Mouse (Mus musculus): ENCODE data around the gene Atxn2. TPM values are rescaled to one million over a fixed set of nuclear protein-coding genes. Genes with fewer than 3 reads are reported as not detected.
A peak's percentile ranks its signal among the peaks of the same experiment; 100 is the strongest.

Gene Atxn2
- polyA plus RNA-seq, 1 experiment, result 42.8 TPM

- Histone ChIP-seq H3K9me3 (no peaks in the 10 kb centered on the region), H3K27me3 (replicated peaks) (no peaks in the 10 kb centered on the region), H3K4me3 (replicated peaks) (no peak overlapping the region), H3K4me1 (peaks cover 55% of the 10 kb centered on the region), H3K36me3 (replicated peaks; ENCODE audit: low read length) (peaks cover 94% of the 10 kb centered on the region)
- TF ChIP-seq FLI1 (IDR thresholded peaks at IDR 0.05; ENCODE audit: low read length) (no peak), GATA1 (IDR thresholded peaks at IDR 0.05; ENCODE audit: borderline replicate concordance, low read length) (no peak)
These were observed 46.8 kb downstream of the Atxn2 start for GRCm38 (mm10) chr5:121757900-121758299.

- peaks cover 59% of the 10 kb centered on the region for H3K4me1 ChIP-seq
- no peaks in the 10 kb centered on the region for H3K9me3 ChIP-seq
- peaks cover 94% of the 10 kb centered on the region for H3K36me3 ChIP-seq (replicated peaks; ENCODE audit: low read length)
- no peak for TF ChIP-seq GATA1 (IDR thresholded peaks at IDR 0.05; ENCODE audit: borderline replicate concordance, low read length)
- TF ChIP-seq FLI1 (IDR thresholded peaks at IDR 0.05; ENCODE audit: low read length), result no peak
- no peaks in the 10 kb centered on the region for H3K27me3 ChIP-seq (replicated peaks)
- no peak overlapping the region for H3K4me3 ChIP-seq (replicated peaks)
These were observed 47.2 kb downstream of the Atxn2 start for GRCm38 (mm10) chr5:121758341-121758740.

- peaks cover 92% of the 10 kb centered on the region for H3K36me3 ChIP-seq (replicated peaks; ENCODE audit: low read length)
- peak overlapping the region; percentile 6 for H3K4me3 ChIP-seq (replicated peaks)
- H3K4me1 ChIP-seq, result peaks cover 71% of the 10 kb centered on the region
- TF ChIP-seq FLI1 (IDR thresholded peaks at IDR 0.05; ENCODE audit: low read length), result no peak
- no peak for TF ChIP-seq GATA1 (IDR thresholded peaks at IDR 0.05; ENCODE audit: borderline replicate concordance, low read length)
- H3K27me3 ChIP-seq (replicated peaks), result no peaks in the 10 kb centered on the region
- H3K9me3 ChIP-seq, result no peaks in the 10 kb centered on the region
These were observed 48.8 kb downstream of the Atxn2 start for GRCm38 (mm10) chr5:121759921-121760320.

- Histone ChIP-seq H3K9me3 (no peaks in the 10 kb centered on the region), H3K27me3 (replicated peaks) (no peaks in the 10 kb centered on the region), H3K36me3 (replicated peaks; ENCODE audit: low read length) (peaks cover 91% of the 10 kb centered on the region), H3K4me3 (replicated peaks) (no peak overlapping the region), H3K4me1 (peaks cover 83% of the 10 kb centered on the region)
- no peak for TF ChIP-seq FLI1 (IDR thresholded peaks at IDR 0.05; ENCODE audit: low read length)
- TF ChIP-seq GATA1 (IDR thresholded peaks at IDR 0.05; ENCODE audit: borderline replicate concordance, low read length), result no peak
These were observed 50.3 kb downstream of the Atxn2 start for GRCm38 (mm10) chr5:121761459-121761858.

GRCm38 (mm10) chr5:121762949-121763348 lies 51.8 kb downstream of the Atxn2 start:
- no peak for TF ChIP-seq FLI1 (IDR thresholded peaks at IDR 0.05; ENCODE audit: low read length)
- H3K4me1 ChIP-seq, result peaks cover 84% of the 10 kb centered on the region
- H3K4me3 ChIP-seq (replicated peaks), result peak overlapping the region; percentile 23
- peaks cover 88% of the 10 kb centered on the region for H3K36me3 ChIP-seq (replicated peaks; ENCODE audit: low read length)
- no peaks in the 10 kb centered on the region for H3K9me3 ChIP-seq
- no peaks in the 10 kb centered on the region for H3K27me3 ChIP-seq (replicated peaks)

- Histone ChIP-seq H3K27me3 (replicated peaks) (no peaks in the 10 kb centered on the region), H3K4me1 (peaks cover 91% of the 10 kb centered on the region), H3K36me3 (replicated peaks; ENCODE audit: low read length) (peaks cover 90% of the 10 kb centered on the region), H3K4me3 (replicated peaks) (no peak overlapping the region), H3K9me3 (no peaks in the 10 kb centered on the region)
- TF ChIP-seq FLI1 (IDR thresholded peaks at IDR 0.05; ENCODE audit: low read length) (no peak), GATA1 (IDR thresholded peaks at IDR 0.05; ENCODE audit: borderline replicate concordance, low read length) (no peak)
These were observed 53.9 kb downstream of the Atxn2 start for GRCm38 (mm10) chr5:121765020-121765419.

GRCm38 (mm10) chr5:121766038-121766773 lies 55.1 kb downstream of the Atxn2 start:
- Histone ChIP-seq H3K9me3 (no peaks in the 10 kb centered on the region), H3K4me1 (peaks cover 95% of the 10 kb centered on the region), H3K4me3 (replicated peaks) (no peak overlapping the region), H3K36me3 (replicated peaks; ENCODE audit: low read length) (peaks cover 87% of the 10 kb centered on the region), H3K27me3 (replicated peaks) (no peaks in the 10 kb centered on the region)
- TF ChIP-seq FLI1 (IDR thresholded peaks at IDR 0.05; ENCODE audit: low read length) (no peak), GATA1 (IDR thresholded peaks at IDR 0.05; ENCODE audit: borderline replicate concordance, low read length) (no peak)

- Histone ChIP-seq H3K9me3 (no peaks in the 10 kb centered on the region), H3K4me3 (replicated peaks) (no peak overlapping the region), H3K4me1 (peaks cover 95% of the 10 kb centered on the region), H3K36me3 (replicated peaks; ENCODE audit: low read length) (peaks cover 87% of the 10 kb centered on the region), H3K27me3 (replicated peaks) (no peaks in the 10 kb centered on the region)
- TF ChIP-seq GATA1 (IDR thresholded peaks at IDR 0.05; ENCODE audit: borderline replicate concordance, low read length) (no peak), FLI1 (IDR thresholded peaks at IDR 0.05; ENCODE audit: low read length) (no peak)
These were observed 56.4 kb downstream of the Atxn2 start for GRCm38 (mm10) chr5:121767564-121767963.

GRCm38 (mm10) chr5:121769827-121770226 lies 58.7 kb downstream of the Atxn2 start:
- TF ChIP-seq GATA1 (IDR thresholded peaks at IDR 0.05; ENCODE audit: borderline replicate concordance, low read length), result no peak
- no peak for TF ChIP-seq FLI1 (IDR thresholded peaks at IDR 0.05; ENCODE audit: low read length)
- peaks cover 87% of the 10 kb centered on the region for H3K36me3 ChIP-seq (replicated peaks; ENCODE audit: low read length)
- H3K4me3 ChIP-seq (replicated peaks), result no peak overlapping the region
- H3K9me3 ChIP-seq, result no peaks in the 10 kb centered on the region
- no peaks in the 10 kb centered on the region for H3K27me3 ChIP-seq (replicated peaks)
- H3K4me1 ChIP-seq, result peaks cover 74% of the 10 kb centered on the region

GRCm38 (mm10) chr5:121771611-121772010 lies 60.5 kb downstream of the Atxn2 start:
- Histone ChIP-seq H3K4me3 (replicated peaks) (no peak overlapping the region), H3K27me3 (replicated peaks) (no peaks in the 10 kb centered on the region), H3K4me1 (peaks cover 69% of the 10 kb centered on the region), H3K36me3 (replicated peaks; ENCODE audit: low read length) (peaks cover 89% of the 10 kb centered on the region), H3K9me3 (no peaks in the 10 kb centered on the region)
- TF ChIP-seq GATA1 (IDR thresholded peaks at IDR 0.05; ENCODE audit: borderline replicate concordance, low read length) (no peak), FLI1 (IDR thresholded peaks at IDR 0.05; ENCODE audit: low read length) (no peak)
